Mouse (Mus musculus) layer of hippocampus, postnatal 14 days (tissue): ENCODE results near the gene Eng. TPM values are rescaled to one million over a fixed set of nuclear protein-coding genes. Genes with fewer than 3 reads are reported as not detected.

Source experiments
- DNase-seq, 2 experiments: peaks; one replicate each; pipeline ENCODE4 v3.0.0; 2021 to 2022; ENCODE audit warnings: low spot score in 2 of 2, mixed read lengths in 1 of 2
- total RNA-seq, 2 experiments: library from RNA; stranded (reverse); gene quantifications; 2 replicates each; pipeline ENCODE4 v1.2.3; 2021

Eng gene
- total RNA-seq, 2 experiments from 2014 or later, result 27.0 to 28.8 TPM

- DNase-seq, result no peak
Observed at GRCm38 (mm10) chr2:32676821-32677220, 30.4 kb downstream of the Eng start.

- DNase-seq, result no peak
Observed at GRCm38 (mm10) chr2:32677683-32678082, 31.3 kb downstream of the Eng start.

GRCm38 (mm10) chr2:32680051-32680451 lies 33.7 kb downstream of the Eng start:
- no peak for DNase-seq

DNA sequence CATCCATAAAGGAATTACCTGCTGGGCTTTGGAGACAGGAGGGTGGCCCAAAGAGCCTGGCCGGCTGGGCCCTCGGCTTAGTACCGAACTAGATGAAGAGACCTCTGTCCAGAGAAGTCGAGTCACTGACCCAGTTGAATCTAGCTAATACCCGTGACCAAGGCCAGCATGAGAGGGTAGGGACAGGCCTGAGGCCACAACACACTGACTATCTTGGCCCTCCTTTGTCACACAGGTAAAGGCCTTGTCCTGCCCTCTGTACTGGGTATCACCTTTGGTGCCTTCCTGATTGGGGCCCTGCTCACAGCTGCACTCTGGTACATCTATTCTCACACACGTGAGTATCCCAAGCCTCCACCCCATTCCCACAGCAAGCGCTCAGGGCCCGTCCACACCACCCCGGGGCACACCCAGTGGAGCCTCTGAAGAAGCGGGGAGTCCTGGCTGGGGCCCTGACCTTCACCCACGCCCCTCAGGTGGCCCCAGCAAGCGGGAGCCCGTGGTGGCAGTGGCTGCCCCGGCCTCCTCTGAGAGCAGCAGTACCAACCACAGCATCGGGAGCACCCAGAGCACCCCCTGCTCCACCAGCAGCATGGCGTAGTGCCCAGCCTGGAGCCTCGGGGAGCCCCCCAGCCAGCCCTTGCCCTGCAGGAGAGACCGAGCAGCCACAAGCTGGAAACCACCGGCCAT lies 34.7 kb downstream of the Eng start:
- no peak for DNase-seq

- no peak for DNase-seq
Observed at GRCm38 (mm10) chr2:32681754-32682153, 35.4 kb downstream of the Eng start.

DNA sequence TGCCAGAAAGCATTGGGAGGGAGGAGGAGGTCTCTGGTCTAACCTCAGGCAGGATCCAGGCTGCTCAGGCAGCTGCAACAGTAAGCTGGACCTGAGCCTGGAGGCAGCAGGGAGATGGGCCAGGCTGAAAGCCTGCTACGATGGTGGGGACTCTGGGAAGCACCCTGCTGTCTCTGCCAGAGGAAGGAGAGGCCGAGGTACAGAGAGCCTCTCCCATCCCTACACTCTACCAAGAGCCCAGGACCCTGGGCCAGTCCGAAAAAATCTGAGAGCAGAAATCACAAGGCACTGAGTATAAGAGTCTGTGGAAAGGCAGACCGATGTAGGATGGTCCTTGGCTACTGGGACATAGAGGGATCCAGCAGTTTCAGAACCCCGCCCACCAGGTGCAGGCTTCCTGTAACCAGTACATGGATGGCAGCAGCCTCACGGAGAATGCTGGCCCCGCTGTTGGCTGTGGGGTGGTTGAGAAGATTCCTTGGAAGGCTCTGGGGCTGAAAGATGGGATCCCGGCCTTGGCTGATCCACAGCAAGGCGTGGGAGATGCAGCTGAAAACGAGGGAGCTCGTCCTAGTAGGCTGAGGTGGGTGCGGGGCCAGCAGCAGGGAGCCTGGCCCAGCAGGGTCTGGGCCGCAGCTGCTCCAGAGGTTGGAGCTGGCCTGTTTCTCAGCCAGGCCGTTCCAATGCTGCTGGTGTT lies 36.5 kb downstream of the Eng start:
- DNase-seq, result no peak

- no peak for DNase-seq
Observed at GRCm38 (mm10) chr2:32683701-32684100, 37.3 kb downstream of the Eng start.

- no peak for DNase-seq
Observed at GRCm38 (mm10) chr2:32684681-32685428, 38.5 kb downstream of the Eng start.

DNA sequence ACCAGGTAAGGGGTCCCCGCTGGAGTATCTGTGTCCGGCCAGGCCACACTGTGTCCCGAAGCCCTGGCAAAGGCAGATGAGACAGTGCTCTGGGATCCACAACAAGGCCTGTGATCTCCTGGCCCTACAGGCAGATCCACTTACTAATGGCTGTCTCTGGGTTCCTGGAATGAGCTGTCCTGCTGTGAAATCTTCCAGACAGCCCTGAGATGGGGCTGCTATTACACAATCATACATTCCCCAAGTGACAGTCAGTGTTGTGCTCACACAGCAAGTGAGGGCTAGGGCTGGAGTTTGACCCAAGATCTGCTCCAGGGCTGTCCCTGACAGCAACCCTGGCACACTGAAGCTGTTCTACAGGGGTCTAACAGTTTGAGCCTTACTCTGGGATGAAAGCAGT lies 39.4 kb downstream of the Eng start:
- DNase-seq, result no peak

DNA sequence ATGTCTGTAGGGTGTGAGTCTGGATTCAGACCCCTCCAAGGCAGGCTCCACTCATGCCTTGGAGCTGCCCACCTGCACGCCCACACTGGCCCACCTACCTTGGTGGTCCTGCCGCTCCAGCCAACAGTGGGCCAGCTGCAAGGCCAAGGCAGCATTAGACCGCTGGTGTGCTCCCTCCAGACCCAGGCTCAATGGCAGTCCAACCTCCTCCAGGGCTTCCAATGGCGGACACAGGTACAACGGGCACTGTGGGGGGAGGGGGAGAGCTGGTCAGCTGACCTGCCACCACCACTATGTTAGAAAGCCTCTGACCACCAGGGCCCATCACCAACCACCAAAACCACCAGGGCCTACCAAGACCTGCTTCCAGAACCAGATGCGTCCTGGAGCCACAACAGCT lies 40.2 kb downstream of the Eng start:
- no peak for DNase-seq

DNA sequence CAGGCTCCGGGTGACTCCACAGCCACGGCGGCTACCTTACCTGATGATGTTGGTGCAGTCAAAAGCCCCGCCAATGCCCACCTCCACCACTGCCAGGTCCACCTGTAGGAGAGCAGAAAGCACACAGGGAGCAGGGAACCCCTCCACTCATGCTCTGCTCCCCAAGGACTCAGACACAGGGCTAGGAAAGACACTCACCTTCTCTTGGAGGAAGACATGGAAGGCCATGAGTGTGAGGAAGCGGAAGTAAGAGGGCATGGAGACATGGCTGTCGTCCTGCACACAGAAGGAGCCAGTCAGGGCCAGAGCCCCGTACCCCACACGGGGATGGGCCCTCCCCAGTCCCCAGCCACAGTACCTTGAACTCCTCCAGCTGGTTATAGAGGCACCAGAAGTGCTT lies 41.2 kb downstream of the Eng start:
- no peak for DNase-seq

DNA sequence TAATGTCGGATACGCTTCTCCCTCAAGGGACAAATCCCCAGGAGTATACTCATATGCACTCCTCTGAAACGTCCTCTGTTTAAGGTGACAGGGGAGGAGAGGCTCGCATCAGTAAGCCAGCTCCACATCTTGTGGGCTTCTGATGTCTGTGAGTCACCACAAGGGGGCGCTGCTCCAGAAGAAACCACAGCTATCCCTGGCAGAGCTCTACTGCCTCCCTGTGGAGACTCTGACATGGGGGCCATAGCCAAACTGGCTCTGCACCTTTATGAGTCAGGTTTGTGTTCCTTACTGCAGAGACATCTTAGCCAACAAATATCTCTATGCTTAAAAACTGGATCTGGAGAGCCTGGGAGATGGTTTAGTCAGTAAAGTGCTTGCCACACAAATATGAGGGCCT lies 43.0 kb downstream of the Eng start:
- DNase-seq, result peak; percentile 82 to 94

DNA sequence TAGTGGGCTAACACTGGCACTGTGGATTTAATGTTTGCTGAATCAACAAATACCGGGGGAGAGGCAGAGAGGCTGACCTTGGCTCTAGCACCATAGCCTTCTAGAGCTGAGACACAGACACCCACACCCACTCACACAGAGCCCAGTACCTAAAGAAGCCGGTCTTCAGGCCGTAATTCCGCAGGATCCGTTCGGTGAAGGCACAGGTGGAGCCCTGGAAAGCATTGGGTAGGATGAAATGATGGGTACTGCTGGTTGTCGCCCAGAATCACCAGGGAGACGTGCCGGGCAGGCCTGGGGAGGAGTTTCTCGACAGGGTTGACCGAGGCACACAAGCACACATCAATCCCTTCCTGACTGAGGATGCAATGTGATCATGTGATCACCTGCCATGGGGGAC lies 44.6 kb downstream of the Eng start:
- no peak for DNase-seq

DNA sequence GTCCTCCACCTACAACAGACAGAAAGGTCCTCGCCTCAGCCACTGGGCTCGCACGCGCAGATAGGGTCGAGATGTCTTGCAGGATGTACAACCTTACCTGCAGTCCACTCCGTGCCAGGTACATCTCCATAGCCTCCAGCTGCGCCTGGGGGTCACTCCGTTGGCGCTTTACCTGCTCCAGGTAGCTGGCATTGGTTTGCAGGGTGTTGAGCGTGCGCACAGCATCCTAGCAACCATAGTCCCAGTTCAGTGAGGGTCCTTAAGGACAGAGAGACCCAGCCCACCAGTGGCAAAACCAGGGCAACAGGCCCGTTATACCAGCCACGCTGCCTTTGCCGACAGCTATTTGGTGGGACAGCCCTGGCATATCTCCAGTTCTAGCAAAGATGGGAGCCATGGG lies 46.1 kb downstream of the Eng start:
- DNase-seq, result no peak

DNA sequence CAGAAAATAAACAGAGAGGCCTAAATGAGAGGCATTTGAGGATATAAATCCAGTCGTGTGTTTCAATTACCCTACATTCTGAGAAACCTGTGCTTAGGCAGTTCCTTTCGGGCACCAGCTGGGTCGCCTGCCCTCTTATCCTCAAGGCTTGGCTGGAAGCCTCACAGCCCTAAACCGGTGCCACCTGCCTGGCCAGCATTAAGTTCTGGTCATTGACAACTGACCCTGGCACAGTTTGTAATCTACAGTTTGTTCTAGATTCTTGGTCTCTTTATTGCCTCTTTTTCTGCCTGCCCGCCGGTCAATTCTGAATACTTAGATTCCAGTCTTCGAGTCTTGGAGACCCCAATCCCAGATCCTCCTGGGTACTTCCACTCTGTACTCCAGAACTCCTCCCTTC lies 46.9 kb downstream of the Eng start:
- no peak for DNase-seq

- peak; percentile 94 to 97 for DNase-seq
Observed at GRCm38 (mm10) chr2:32693823-32694411, 47.5 kb downstream of the Eng start.

GRCm38 (mm10) chr2:32694691-32695090 lies 48.3 kb downstream of the Eng start:
- DNase-seq, result no peak

DNA sequence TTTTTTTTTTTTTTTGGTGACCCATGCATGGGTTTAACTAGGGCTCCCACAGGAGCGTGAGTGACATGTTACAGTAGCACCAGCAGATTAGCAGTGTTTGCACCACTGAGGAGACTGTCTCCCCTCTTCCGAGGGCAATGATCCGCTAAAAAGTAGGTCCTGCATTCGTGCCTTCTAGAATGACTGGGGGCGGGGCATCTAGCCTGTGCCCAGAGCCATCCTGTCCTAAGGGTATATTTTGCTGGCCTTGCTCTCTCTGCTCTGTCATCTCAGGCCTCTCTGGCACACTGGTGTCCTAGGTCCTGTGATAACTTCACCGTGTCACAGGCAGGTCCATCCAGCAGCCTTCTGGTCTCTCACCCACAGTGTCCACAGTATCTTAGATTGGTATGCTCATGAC lies 53.3 kb downstream of the Eng start:
- no peak for DNase-seq

GRCm38 (mm10) chr2:32700966-32701743 lies 54.8 kb downstream of the Eng start:
- DNase-seq, result no peak

DNA sequence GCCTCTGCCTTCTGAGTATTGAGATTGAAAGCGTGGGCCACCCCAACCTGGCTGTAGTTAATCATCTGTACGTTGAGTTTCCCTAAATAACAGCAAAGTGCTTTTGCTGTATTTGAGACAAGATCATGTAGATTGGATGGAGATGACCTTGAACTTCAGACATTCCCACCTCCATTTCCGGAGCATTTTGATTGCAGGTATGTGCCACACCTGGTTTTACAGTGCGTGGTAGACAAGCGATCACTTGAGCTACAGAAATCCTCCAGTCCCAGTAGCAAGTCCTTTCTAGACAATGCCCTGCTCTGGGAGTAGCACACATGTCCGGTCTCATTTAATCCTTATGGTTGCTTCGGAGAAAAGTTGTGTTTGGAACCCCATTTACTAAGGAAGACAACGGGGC lies 56.7 kb downstream of the Eng start:
- no peak for DNase-seq

DNA sequence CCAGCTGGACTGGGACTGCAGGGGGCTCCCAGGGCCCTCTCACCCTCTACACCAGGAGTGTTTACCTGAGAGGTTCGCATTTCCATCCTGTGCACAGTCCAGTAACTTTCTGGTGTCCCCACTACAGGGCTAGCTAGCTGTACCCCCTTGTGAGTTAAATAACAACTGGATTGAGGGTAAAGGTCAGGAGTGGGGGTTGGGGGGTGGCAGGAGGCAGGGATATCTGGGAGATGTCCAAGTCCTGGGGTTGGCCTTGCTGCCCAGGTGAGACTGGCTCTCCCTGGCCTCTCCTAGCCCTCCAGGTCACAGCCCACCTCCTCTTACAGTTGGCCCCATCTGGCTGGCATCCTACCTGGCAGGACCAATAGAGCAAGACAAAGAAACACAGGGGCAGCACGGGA lies 57.6 kb downstream of the Eng start, which contains the start of gene Fpgs:
Gene Fpgs, minus strand, starts transcription at position 125 of the 401 bp plus-strand sequence.
- no peak for DNase-seq
